Mouse (Mus musculus) liver, postnatal 0 days (tissue): ENCODE data around the gene Herc3.

ENCODE experiments used
- CTCF ChIP-seq: sonication (generic); IDR thresholded peaks from 2 replicates; pipeline ENCODE4 v1.5.1; 2016; ENCODE audit warnings: antibody characterized with exemption, low read depth
- EP300 ChIP-seq: IDR thresholded peaks from 2 replicates; pipeline ENCODE4 v1.6.1; 2016; ENCODE audit warnings: antibody characterized with exemption, low read depth, mild to moderate bottlenecking

DNA sequence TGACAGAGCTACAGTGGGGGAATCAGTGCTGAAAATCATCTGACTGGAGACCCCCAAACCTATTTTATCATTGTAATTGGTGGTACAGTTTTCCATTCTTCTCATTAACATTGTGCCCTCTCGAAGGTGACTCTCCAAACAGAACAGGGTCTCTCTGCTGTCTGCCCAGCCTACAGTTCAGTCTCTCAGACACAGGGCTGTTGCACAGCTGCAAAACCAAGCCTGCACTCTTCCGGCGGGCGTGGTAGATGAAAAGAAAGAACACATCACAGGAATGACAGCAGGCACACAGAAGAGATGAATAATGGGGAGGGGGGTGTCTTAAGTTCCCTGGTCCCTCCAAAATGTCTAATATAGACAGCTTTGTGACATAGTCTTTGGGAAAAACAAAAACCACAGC lies 102.9 kb downstream of the Herc3 start:
- TF ChIP-seq CTCF, result no peak
- TF ChIP-seq EP300, result no peak
